Mouse (Mus musculus) heart, postnatal 36 days (tissue): Measurements from ENCODE around the gene Mtpn. TPM values are rescaled to one million over a fixed set of nuclear protein-coding genes. Genes with fewer than 3 reads are reported as not detected.
A peak's percentile ranks its signal among the peaks of the same experiment; 100 is the strongest.

Experiments used
- DNase-seq, 2 experiments: peaks; one replicate each; pipeline ENCODE4 v3.0.0; 2021 to 2022
- intact Hi-C: fragments of 180-260 bp; cut with DNase I; formaldehyde crosslinking; loops from one replicate; pipeline ENCODE4 v1.15.1; 2025
- total RNA-seq, 2 experiments: library from RNA; stranded (reverse); gene quantifications; 2 replicates each; pipeline ENCODE4 v1.2.3; 2021

Mtpn gene
- total RNA-seq = 10 to 100 TPM; 43.1 to 55.7 TPM

DNA sequence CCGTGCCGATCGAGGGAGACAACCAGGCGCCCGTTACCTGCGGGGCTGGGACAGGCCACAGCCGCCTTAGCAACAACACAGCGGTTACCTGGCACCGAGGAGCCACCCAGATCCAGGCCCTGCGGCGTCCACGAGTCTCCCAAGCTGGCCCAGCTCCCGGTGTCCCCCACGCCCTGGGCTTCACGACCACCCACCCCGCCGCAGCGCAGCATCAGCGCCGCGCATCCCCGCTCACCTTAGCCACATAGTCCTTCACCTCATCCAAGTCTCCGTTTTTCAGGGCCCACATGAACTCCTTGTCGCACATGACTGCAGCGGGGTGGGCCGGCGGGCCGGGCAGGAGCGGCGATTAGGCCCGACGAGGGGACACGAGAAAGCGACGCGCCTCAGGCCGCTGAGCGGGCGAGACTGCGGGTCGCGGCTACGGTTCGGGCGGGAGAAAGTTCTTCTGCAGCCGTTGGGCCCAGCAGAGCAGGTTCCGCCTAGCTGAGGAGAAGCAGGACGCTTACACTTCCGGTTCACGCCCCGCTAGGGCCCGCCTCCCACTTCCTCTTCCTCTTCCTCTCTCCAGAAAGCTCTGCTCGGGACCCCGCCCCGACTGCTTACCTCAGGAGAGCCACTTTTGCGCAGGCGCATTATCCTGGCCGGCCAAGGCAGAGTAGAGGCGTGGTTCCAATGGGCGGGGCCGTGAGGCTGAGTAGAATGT lies at the start of gene Mtpn:
TSS of gene Mtpn (minus strand) at position 585 of the 706 bp plus-strand sequence.
- intact Hi-C loops = no loop called here
- peak; percentile 98 to 99 for DNase-seq

DNA sequence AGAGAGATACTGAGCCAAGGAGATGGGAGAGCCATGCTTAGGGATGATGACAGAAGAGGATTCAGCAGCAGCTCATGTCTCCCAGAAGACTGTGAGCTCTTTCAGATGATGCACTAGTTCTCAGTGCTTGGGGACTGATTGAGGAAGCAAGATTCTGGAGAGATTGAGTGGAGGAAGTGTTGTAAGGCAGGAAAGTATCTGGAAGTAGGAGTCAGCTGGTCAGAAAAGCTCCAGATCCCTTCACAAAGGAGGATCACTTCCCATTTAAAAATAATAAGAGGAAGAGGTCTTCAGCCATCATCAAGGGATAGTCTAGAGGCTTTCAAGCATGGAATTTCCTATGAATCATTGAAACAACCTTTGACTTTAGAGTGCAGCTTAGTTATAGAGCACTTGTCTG lies 29.0 kb upstream of the Mtpn start:
- intact Hi-C loops = loop anchor here (5.0 kb wide), 1 partner anchor 316 kb away; no protein-coding TSS in a partner anchor
- no peak for DNase-seq

- DNase-seq = peak; percentile 11 to 14
- intact Hi-C loops = loop anchor here (1.0 to 5.0 kb wide), 2 partner anchors 186 to 315 kb away; no protein-coding TSS in a partner anchor
These were observed 28.1 kb upstream of the Mtpn start for GRCm38 (mm10) chr6:35567755-35568154.

GRCm38 (mm10) chr6:35559950-35560349 lies 20.3 kb upstream of the Mtpn start:
- no peak for DNase-seq
- intact Hi-C loops = no loop called here

GRCm38 (mm10) chr6:35544352-35544751 lies 4.7 kb upstream of the Mtpn start:
- intact Hi-C loops = no loop called here
- DNase-seq = no peak

GRCm38 (mm10) chr6:35542656-35543400 lies 3.1 kb upstream of the Mtpn start:
- no peak for DNase-seq
- intact Hi-C loops = no loop called here

DNA sequence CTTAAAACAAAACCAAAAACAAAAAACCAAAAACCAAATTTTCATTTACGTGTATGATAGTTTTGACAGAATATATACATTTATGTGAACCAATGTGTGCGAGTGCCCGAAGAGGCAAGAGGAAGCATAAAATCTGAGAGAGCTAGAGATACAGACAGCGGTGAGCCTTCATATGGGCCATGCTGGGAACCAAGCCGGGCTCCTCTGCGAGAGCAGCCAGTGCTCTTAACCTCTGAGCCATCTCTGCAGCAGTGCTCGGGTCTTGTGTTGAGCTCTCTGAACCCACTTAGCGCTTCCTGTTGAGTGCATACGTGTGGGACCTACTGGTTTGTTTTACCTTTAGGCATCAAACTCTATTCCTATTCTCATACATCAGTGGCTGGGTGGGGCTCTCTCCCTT lies 689 bp upstream of the Mtpn start:
- intact Hi-C loops = no loop called here
- no peak for DNase-seq

GRCm38 (mm10) chr6:35538757-35539303 lies 858 bp downstream of the Mtpn start:
- no peak for DNase-seq
- intact Hi-C loops = no loop called here

- intact Hi-C loops = no loop called here
- DNase-seq = no peak
These were observed 3.7 kb downstream of the Mtpn start for GRCm38 (mm10) chr6:35536021-35536420.

GRCm38 (mm10) chr6:35513362-35513761 lies 26.3 kb downstream of the Mtpn start:
- DNase-seq = no peak
- intact Hi-C loops = no loop called here

DNA sequence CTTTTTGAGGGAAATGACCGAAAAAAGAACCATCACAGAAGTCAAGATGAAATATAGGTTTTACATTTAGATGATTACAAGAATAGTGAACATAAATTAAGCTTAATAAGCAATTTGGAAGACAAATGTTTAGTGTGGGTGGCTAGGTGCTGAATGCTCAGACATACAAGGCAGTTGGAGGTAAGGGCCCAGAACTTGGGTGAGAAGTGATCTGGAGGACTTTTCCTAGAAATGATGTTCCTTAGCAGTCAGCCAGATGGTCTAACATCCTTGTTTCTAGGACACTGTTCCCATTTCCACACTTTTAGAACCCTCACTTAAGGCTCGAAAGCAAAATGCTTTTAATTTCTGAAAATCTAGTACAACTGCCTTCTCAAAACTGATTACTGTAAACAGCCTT lies 34.9 kb downstream of the Mtpn start:
- intact Hi-C loops = no loop called here
- DNase-seq = no peak

DNA sequence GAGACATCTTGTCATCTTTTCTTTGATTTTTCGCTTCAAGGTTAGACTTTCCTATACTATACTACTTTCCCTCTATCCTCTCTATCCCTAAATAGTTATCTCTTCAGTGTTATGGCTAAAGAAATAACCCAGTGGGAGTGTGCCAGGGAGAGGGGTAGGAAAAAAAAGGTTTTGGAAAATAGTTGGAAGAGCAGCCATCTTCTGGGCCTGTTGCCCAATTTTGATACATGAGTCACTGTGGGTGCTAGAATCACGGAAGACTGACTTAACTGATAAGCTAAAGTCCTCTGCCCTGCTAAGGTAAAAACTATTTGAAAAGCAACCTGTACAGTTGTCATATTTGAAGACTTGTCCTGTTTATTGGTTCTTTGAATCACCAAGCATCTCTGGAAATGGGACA lies 36.8 kb downstream of the Mtpn start:
- DNase-seq = no peak
- intact Hi-C loops = no loop called here

DNA sequence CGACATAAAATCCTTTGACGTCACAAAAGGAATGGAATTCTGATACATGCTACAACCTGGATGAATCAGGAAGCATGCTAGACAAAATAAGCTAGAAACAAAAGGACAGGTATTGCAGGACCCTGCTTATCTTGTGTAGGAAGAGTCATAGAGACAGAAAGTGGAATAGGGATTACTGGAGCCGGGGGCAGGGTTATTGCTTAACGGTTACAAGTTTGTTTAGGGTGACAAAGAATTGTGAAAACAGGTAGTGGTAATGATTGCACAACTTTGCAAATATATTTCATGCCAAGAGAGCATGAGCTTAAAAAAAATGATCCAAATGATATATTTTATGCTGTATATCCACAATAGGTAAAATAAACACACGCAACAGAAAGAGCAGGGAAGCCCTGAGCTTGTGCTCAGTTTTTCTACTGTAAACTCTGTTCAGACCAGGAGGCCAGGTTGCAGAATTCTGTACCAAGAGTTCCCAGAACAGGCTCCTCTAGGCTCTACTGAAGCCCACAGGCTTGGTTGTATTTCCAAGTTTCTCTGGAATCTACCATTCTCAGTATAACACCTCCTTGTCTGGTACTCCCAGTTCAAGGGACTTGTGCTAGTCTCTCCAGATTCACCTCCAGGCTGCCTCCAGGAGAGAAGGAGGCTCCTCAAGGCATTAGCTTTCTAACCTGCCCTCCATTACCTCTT lies 39.6 kb downstream of the Mtpn start:
- no peak for DNase-seq
- intact Hi-C loops = no loop called here

- DNase-seq = no peak
- intact Hi-C loops = no loop called here
These were observed 42.3 kb downstream of the Mtpn start for GRCm38 (mm10) chr6:35497406-35497805.

- intact Hi-C loops = no loop called here
- DNase-seq = no peak
These were observed 45.8 kb downstream of the Mtpn start for GRCm38 (mm10) chr6:35493851-35494250.

DNA sequence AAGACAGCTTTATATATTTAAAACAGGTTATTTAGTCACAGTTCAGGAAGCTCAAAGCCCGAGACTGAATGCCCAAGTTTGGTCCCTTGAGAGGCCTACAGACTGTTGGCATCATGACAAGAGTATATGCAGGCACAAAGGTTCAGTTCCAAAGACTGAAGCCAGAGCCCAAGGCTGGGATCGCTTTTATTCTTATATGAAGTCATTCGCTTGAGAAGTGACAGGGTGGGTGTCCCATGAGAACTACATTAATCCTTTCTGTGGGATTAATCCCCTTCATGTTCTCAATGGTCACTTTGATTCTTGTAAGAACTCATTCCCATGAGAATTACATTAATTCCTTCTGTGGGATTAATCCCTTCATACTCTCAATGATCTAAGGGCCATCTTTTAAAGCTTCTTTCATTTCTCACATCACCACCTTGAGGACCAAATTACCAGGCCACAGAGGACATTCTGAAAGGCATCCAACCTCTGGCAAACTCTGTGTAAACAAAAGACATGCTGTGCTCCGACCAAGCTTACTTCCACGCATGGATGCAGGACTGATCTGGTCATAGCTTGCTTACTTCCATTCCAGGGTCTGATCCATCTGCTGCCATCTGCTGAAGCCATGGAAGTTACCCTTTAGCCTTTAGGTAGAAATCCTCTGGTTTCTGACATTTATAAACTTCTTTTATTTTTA lies 59.9 kb downstream of the Mtpn start:
- intact Hi-C loops = no loop called here
- no peak for DNase-seq

- no peak for DNase-seq
- intact Hi-C loops = no loop called here
These were observed 62.9 kb downstream of the Mtpn start for GRCm38 (mm10) chr6:35476830-35477229.

DNA sequence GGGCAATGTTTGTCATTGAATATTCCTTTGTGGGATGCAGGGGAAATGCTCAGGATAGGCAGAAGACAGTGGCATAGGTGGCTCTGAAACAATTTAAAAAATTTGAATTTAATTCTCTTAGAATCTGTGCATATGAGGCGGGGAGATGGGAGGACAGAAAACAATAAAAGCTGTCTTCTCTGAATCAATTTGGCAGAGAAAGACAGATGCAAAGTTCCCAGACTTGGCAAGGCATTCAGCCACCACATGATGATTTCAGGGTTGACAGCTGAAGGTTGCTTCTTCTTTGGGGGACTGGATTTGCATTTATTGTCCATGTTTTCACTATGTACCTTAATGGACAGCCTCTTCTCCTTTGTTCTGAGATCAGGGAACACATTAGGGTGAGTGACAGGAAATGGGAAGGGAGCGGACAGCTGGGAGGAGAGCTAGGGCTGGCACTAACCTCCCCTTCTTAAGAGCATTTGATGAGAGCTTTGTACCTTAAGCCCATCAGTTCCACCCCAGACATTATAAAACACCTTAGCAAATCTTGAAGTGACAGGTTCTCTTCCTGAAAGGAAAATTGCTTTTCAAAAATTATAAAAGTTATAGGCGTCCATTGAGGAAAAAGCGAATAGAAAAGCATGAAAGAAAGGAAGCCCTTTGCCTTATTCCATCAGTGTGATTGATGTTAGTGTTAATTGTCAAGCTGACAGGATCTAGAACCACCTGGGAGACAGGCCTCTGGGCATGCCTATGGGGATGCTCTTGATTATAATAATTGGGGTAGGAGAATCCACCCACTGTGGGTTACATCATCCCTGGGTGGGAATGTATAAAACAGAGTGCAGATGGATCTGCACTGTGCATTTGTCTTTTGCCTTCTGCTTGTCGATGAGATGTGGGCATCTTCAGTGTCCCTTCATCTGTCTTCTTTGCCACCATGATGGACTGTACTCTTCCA lies 76.0 kb downstream of the Mtpn start:
- DNase-seq = no peak
- intact Hi-C loops = no loop called here

- intact Hi-C loops = no loop called here
- DNase-seq = no peak
These were observed 77.2 kb downstream of the Mtpn start for GRCm38 (mm10) chr6:35462484-35462883.
